Comparison of ENCODE assay signal across 11 mouse cellular contexts in the genomic region with DNA sequence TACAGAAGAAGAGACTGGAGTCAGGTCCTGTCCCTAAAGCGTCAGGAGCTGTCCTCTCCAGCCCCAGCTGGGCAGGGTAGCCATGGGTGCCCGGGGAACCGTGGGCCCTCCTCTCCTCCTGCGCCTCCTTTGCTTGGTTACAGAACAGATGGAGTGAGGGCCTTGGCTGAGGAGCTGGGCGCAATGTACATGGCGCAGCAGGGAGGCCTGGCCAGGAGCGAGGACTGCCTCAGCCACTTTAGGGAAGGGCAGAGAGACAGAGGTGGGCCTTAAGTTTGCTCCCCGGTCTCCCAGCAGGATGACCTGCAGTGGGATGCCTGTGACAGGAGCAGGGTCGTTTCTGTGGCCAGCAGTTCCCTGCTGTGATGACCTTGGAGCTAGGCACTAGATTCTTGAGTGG.
DNase-seq lines count a peak whose midpoint lies in the region; ATAC-seq and TF ChIP-seq lines count a peak whose summit lies in the region.
"Had no signal": no experiment of that assay in that cellular context is flagged by ENCODE, and none has a peak within 500 bp of the region (broad histone marks: within the 10 kb centered on the region; RNA-seq: fewer than 3 reads in every experiment).

No protein-coding gene starts in this region.

- peak overlapping the region; percentile 44; the same call in 1 of the 2 replicates for H3K9ac ChIP-seq in heart, embryonic 13.5 days
- no peak overlapping the region for H3K9ac ChIP-seq in hindbrain, embryonic 12.5 days
- no peak overlapping the region for H3K9ac ChIP-seq in midbrain, embryonic 12.5 days (replicated peaks)
- H3K9ac ChIP-seq: stomach, embryonic 15.5 days had no signal

- H3K4me3 ChIP-seq in heart, embryonic 13.5 days, result no peak overlapping the region
- peak overlapping the region; percentile 31; the same call in 1 of the 2 replicates for H3K4me3 ChIP-seq in embryonic facial prominence, embryonic 10.5 days
- H3K4me3 ChIP-seq in hindbrain, embryonic 12.5 days, result no peak overlapping the region
- no peak overlapping the region for H3K4me3 ChIP-seq in midbrain, embryonic 12.5 days
- H3K4me3 ChIP-seq in thymus, adult 2 months (ENCODE audit: control insufficient read depth, insufficient read depth, low read length), result no peak overlapping the region
- H3K4me3 ChIP-seq: stomach, embryonic 15.5 days had no signal

- peaks cover 92% of the 10 kb centered on the region for H3K4me1 ChIP-seq in heart, embryonic 13.5 days
- H3K4me1 ChIP-seq in embryonic facial prominence, embryonic 10.5 days, result peaks cover 93% of the 10 kb centered on the region
- H3K4me1 ChIP-seq in hindbrain, embryonic 12.5 days, result peaks cover 91% of the 10 kb centered on the region
- H3K4me1 ChIP-seq in midbrain, embryonic 12.5 days, result peaks cover 90% of the 10 kb centered on the region
- peaks cover 68% of the 10 kb centered on the region for H3K4me1 ChIP-seq in thymus, adult 2 months (replicated peaks; ENCODE audit: control insufficient read depth, insufficient read depth, low read length)

- WGBS in heart, embryonic 13.5 days, result 81% methylated on average over 9 of the region's 9 CpGs
- 86% methylated on average over 9 of the region's 9 CpGs for WGBS in embryonic facial prominence, embryonic 10.5 days
- 74% methylated on average over 9 of the region's 9 CpGs for WGBS in hindbrain, embryonic 12.5 days
- 83% methylated on average over 9 of the region's 9 CpGs for WGBS in midbrain, embryonic 12.5 days
- 97% methylated on average over 9 of the region's 9 CpGs for WGBS in thymus, adult 2 months

- H3K4me2 ChIP-seq in heart, embryonic 13.5 days, result peak overlapping the region; percentile 50
- H3K4me2 ChIP-seq in hindbrain, embryonic 12.5 days (replicated peaks), result no peak overlapping the region
- H3K4me2 ChIP-seq in midbrain, embryonic 12.5 days (replicated peaks), result no peak overlapping the region
- H3K4me2 ChIP-seq: stomach, embryonic 15.5 days had no signal

- no peak for ATAC-seq in heart, embryonic 13.5 days (ENCODE audit: extremely low read depth, insufficient number of reproducible peaks, low FRiP score, low TSS enrichment)
- ATAC-seq in hindbrain, embryonic 12.5 days (ENCODE audit: low FRiP score), result no peak
- no peak for ATAC-seq in midbrain, embryonic 12.5 days (ENCODE audit: low FRiP score, low read depth)
- no peak for ATAC-seq in CD4-positive, CD25-positive, alpha-beta regulatory T cell, adult 4 months

- DNase-seq in heart, postnatal 10 days, result no peak
- no peak for DNase-seq in embryonic facial prominence, embryonic 10.5 days (ENCODE audit: low spot score)
- no peak for DNase-seq in thymus, adult 2 months
- DNase-seq in T-cell, adult 2 months (ENCODE audit: low spot score), result no peak
- DNase-seq: gastrocnemius, postnatal 36 days; lung, postnatal 10 days had no signal

- no peak overlapping the region for H3K27ac ChIP-seq in heart, embryonic 13.5 days (replicated peaks)
- peak overlapping the region; percentile 85 for H3K27ac ChIP-seq in embryonic facial prominence, embryonic 10.5 days (replicated peaks)
- peak overlapping the region; percentile 92 for H3K27ac ChIP-seq in hindbrain, embryonic 12.5 days
- H3K27ac ChIP-seq in midbrain, embryonic 12.5 days (replicated peaks), result peak overlapping the region; percentile 88
- no peak overlapping the region for H3K27ac ChIP-seq in thymus, adult 2 months (ENCODE audit: control insufficient read depth, insufficient read depth, low read length)
- H3K27ac ChIP-seq: stomach, embryonic 15.5 days had no signal

- H3K36me3 ChIP-seq in heart, embryonic 13.5 days, result no peaks in the 10 kb centered on the region
- no peaks in the 10 kb centered on the region for H3K36me3 ChIP-seq in embryonic facial prominence, embryonic 10.5 days (replicated peaks)
- H3K36me3 ChIP-seq in hindbrain, embryonic 12.5 days, result no peaks in the 10 kb centered on the region
- no peaks in the 10 kb centered on the region for H3K36me3 ChIP-seq in midbrain, embryonic 12.5 days
- no peaks in the 10 kb centered on the region for H3K36me3 ChIP-seq in thymus, adult 2 months (ENCODE audit: control insufficient read depth, insufficient read depth, low read length)
- H3K36me3 ChIP-seq: stomach, embryonic 15.5 days had no signal

- no peaks in the 10 kb centered on the region for H3K27me3 ChIP-seq in heart, embryonic 13.5 days (replicated peaks)
- H3K27me3 ChIP-seq in embryonic facial prominence, embryonic 10.5 days (replicated peaks; ENCODE audit: low read depth, poor library complexity, severe bottlenecking), result peaks cover 37% of the 10 kb centered on the region; the same call in 1 of the 2 replicates
- H3K27me3 ChIP-seq in hindbrain, embryonic 12.5 days, result peaks cover 7% of the 10 kb centered on the region; the same call in 1 of the 2 replicates
- peaks cover 16% of the 10 kb centered on the region; the same call in 1 of the 2 replicates for H3K27me3 ChIP-seq in midbrain, embryonic 12.5 days
- H3K27me3 ChIP-seq in thymus, adult 2 months (ENCODE audit: control insufficient read depth, insufficient read depth, low read length), result no peaks in the 10 kb centered on the region
- H3K27me3 ChIP-seq: stomach, embryonic 15.5 days had no signal

- TF ChIP-seq POLR2A in thymus, adult 2 months (IDR thresholded peaks at IDR 0.05; ENCODE audit: control insufficient read depth, extremely low read depth, insufficient read depth, low read length, poor library complexity), result no peak

- no peak for TF ChIP-seq CTCF in thymus, adult 2 months (IDR thresholded peaks at IDR 0.05; ENCODE audit: borderline replicate concordance, control insufficient read depth, extremely low read depth, insufficient read depth, low read length, poor library complexity)

- H3K9me3 ChIP-seq in heart, embryonic 13.5 days, result no peaks in the 10 kb centered on the region
- no peaks in the 10 kb centered on the region for H3K9me3 ChIP-seq in embryonic facial prominence, embryonic 10.5 days
- no peaks in the 10 kb centered on the region for H3K9me3 ChIP-seq in hindbrain, embryonic 12.5 days (replicated peaks)
- H3K9me3 ChIP-seq in midbrain, embryonic 12.5 days, result no peaks in the 10 kb centered on the region
- H3K9me3 ChIP-seq: stomach, embryonic 15.5 days had no signal

- intact Hi-C loops in heart, postnatal 10 days (cut with DNase I), result no loop called here

Comparison
In these comparisons a context has a peak if more than half of its experiments do, and no peak if none do; other contexts are left out.
1. H3K27ac ChIP-seq: peak in embryonic facial prominence, embryonic 10.5 days (single experiment), hindbrain, embryonic 12.5 days (single experiment) and midbrain, embryonic 12.5 days (single experiment); none in heart, embryonic 13.5 days (single experiment) and thymus, adult 2 months (single experiment).